Mouse (Mus musculus) CD8-positive naive resting alpha-beta T cell, adult 2 months (primary cell): ENCODE data around the gene Sox13.
A peak's percentile ranks its signal among the peaks of the same experiment; 100 is the strongest.
"Not testable (repeated sequence)": the region's sequence is repeated elsewhere in the genome, so short reads cannot be mapped to it uniquely, and the experiment has no call there.

Source experiments
- DNase-seq, 2 experiments: peaks; one replicate each; pipeline ENCODE4 v3.0.0; 2022; ENCODE audit warnings: low read depth in 2 of 2, low spot score in 2 of 2

Gene Sox13

DNA sequence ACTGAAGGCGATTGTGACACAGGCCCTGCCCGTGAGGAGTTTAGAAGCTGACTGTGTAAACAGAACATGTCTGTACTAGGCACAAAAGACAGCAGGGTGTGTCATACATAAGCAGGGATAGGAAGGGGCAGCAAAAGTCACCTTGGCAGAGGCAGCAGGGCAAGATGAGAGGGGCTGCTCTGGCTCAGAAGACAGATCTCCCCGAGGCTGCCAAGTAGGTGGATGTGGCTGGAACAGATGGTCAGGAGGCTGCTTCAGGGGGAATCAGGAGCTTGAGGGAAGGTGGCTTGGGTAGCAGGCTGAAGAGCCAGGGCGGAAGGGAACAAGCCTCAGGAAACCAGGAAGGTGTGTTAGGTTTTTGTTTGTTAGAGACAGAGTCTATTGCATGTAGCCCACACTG is 53.8 kb downstream of the Sox13 start:
- no peak for DNase-seq

DNA sequence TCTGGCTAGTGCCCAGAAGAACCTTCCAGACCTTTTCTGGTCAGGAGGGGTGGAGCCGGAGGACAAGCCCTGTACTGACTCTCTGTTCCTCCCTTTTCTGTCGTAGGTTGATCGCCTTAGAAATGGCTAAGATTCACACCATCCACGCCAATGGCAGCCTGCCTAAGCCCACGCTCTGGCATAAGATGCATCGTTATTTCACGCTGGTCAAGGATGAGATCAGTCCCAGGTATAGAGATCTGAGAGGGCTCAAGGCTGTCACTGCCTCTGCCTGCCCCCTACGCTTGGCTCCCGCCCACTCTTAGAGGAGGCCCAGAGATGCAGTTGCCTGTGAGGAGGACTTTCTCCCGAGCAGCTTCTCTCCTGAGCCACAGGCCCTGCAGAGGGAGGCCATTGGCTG is 55.5 kb downstream of the Sox13 start:
- DNase-seq: no peak

- DNase-seq: no peak
Measured at GRCm38 (mm10) chr1:133367606-133368488, 56.3 kb downstream of the Sox13 start.

DNA sequence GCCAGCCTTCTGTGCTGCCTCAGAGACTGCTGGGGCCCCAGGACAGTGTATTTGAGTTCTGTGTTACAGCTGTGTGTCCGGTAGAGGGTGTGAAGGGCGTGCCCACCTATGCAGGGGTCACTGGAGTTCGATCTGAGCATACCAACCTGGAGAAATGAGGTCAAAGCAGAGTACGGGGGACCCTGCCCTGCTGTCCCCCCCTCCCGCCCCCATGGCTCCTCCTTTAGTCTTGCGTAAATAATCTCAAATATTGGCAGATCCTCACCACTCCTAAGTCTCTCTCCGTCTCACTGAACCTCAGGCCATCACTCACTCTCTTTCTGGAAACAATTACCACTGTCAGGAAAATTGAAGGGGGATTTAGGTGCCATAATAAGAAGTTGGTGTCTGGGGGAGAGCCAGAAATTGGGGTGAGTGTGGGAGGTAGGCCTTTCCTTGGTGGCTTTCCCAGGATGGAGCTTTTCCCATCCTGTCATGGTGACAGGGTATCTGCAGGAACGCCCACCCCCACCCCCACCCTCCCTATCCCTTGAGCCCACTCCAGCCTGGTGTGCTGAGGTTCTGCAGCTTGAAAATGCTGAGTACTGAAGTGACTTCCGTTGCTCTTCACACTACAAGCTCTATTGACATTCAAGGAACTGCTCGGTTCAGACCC is 57.1 kb downstream of the Sox13 start:
- no peak for DNase-seq

GRCm38 (mm10) chr1:133364890-133365289 is 59.3 kb downstream of the Sox13 start:
- no peak for DNase-seq

- no peak for DNase-seq
Measured at GRCm38 (mm10) chr1:133364022-133364630, 60.1 kb downstream of the Sox13 start.

- DNase-seq: peak; percentile 14 to 25
Measured at GRCm38 (mm10) chr1:133363276-133364021, 60.7 kb downstream of the Sox13 start, which contains the start of gene Etnk2. Gene Etnk2 (plus strand): TSS chr1:133363572.

DNA sequence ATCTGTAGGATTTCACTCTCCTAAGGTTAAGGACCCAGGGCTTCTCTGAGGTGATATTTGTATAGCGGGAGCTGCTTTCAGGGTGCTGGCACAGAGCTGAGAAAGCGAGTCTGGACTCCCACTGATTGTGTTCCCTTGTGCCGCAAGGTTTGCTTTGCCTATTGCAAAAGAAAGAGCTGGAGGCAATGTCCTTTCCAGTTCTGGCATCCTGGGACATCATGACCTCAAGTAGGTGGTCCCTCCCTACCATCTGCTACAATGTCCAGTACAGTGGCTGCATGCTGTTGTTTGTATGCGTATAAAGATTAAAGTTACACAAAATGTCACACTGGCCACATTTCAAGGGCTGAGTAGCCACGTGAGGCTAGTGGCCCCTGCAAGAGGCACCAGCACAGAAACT is 62.1 kb downstream of the Sox13 start:
- no peak for DNase-seq

GRCm38 (mm10) chr1:133361006-133361405 is 63.2 kb downstream of the Sox13 start:
- DNase-seq: no peak

DNA sequence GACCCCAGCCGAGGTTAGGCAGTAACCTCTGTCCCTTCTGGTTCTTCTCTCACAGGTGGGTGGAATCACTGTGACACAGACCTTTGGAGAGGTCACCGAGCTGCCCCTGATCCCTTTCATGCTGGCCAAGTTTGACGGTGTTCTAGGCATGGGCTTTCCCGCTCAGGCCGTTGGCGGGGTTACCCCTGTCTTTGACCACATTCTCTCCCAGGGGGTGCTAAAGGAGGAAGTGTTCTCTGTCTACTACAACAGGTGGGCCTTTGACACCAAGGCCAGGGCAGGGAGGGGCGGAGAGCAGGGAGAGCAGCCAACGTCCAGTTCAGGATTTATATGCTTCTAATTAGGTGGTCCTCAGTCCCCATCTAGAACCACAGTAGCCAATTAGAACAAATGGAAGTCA is 67.8 kb downstream of the Sox13 start:
- no peak for DNase-seq

DNA sequence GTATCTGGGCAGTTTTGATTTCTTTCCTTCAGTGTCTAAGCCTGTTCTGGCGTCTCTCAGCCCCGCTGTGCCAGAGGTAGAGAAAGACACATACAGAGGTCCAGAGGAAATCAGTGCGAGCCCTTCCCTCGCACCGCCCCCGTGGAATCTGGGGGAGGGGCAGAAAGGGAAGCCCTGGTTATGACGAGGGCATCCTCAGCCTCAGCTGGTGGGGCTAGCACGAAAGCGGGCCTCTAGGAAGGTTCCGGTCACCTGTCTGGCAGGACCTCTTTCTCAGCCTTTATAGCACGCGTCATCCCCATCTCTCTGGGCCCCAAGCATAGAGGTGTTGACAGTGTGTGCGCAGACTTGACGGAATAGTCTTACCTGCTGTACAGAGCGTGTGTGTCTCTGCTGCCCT is 68.3 kb downstream of the Sox13 start:
- DNase-seq: no peak

DNA sequence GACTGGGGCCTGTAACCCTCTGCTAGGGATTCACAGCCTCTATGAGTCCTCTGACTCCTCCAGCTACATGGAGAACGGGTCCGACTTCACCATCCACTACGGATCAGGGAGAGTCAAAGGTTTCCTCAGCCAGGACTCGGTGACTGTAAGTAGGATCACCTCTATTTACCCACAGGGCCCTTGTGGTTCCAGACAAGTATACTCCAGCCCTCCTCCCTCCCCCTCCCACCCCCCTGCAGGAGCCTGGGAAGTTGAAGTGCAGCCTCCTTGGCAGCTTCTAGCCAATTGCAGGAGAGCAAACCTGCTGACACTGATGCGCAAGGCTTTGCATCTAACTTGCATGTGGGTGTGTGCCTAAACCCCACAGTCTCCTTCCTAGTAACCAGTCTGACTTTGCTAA is 68.7 kb downstream of the Sox13 start:
- DNase-seq: no peak

- DNase-seq: peak; percentile 18 to 45
Measured at GRCm38 (mm10) chr1:133353371-133353809, 70.8 kb downstream of the Sox13 start.

- DNase-seq: no peak
Measured at GRCm38 (mm10) chr1:133351762-133352161, 72.4 kb downstream of the Sox13 start.

DNA sequence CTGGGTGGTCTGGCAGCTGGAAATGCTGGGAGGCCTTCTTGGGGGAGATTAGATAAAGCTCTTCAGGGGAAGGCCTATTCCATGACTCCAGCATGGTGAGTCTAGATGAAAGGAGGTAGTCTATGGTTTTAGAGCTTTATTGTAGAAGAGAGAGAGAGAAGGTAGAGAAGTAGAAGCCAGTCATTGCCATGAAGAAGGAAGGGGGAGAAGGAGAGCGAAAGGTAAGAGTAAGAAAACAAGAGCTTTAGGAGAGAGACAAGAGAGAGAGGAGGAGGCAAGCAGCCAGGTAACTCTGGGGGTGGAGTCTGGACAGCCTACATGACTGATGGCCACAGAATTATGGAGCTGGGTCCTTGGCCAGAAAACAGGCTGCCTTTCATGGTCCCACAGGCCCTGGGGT is 74.0 kb downstream of the Sox13 start, which contains the start of gene Ren1:
TSS of gene Ren1 (plus strand) at position 301 of the 400 bp plus-strand sequence.
- DNase-seq: no peak

DNA sequence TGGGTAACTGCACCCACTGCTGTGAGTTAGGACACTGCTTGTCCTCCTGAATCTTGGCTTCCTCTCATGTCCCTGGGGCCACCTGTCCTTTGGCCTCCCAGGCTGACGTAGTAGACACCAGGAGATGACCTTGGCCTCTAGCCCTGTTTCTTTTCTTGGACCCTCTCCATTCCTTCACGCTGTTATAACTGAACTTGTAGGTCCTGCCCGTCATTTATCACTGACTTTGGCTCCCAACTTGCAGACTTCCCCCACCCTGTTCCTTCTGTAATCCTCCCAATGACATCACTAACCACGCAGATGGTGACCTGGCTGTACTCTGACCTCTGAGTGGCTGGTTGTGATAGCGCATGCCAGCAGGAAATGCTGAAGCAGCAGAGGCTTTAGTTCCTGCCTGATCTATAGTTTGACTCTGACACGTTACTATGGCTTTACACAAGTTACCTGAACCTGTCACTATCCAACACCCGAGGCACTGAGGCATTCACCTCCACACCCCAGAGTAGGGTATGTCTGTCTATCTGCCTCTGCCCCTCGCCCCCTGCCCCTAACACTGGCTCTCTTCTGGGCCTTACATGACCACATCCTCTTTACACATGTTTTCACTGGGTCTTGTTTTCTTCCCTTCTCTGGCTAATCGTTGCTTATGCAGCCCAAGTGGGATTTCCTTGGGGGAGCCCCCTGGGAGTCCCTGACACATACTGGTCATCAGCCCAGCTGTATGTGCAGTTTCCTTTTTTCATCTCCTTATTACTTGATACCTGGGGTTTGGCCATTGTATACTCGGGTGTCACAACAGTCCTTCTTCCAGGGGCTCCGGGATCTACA is 76.3 kb downstream of the Sox13 start:
- no peak for DNase-seq

- no peak for DNase-seq
Measured at GRCm38 (mm10) chr1:133347226-133347625, 77.0 kb downstream of the Sox13 start.

DNA sequence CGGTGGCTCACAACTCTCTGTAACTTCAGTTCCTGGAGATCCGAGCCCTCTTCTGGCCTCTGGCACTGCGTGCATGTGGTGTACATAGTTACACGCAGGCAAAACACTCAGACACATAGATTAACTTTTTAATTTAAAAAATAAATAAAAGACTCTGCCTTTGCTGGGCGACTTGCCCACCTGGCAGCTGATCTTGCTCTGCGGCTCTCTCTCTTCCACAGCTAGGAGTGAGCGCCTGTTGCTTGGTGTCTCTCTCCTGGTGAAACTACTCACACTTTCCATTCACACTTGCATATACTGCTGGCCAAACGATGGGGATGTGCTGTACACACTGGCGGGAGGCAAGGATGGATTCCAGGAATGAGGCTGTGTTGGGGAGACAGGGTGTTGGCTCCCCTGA is 77.6 kb downstream of the Sox13 start:
- no peak for DNase-seq

DNA sequence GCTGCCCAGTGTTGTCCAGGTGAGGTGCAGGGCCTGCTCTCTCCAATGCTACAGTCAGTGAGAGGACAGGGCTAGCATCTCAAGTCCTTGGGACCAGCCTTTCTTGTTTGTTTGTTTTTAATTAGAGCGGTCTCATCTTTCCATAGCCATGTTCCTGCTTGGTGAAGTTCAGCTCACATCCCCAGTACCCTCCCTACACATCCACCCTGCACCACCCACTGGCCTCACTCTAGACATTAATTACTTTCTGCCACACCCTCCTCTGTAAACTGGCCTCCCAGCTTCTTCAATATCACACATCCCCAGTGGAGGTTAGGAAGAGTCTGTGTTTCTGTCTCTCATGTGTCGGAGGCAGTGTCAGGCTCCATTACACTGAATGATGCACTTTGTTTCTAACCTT is 79.8 kb downstream of the Sox13 start:
- no peak for DNase-seq

GRCm38 (mm10) chr1:133340403-133340802 is 83.8 kb downstream of the Sox13 start:
- DNase-seq: not testable (repeated sequence)
